Mouse (Mus musculus): ENCODE results near the gene Ranbp2. TPM values are rescaled to one million over a fixed set of nuclear protein-coding genes. Genes with fewer than 3 reads are reported as not detected.
A peak's percentile ranks its signal among the peaks of the same experiment; 100 is the strongest.

The Ranbp2 gene
- polyA plus RNA-seq, 1 experiment from 2014 or later, result 8.9 TPM

DNA sequence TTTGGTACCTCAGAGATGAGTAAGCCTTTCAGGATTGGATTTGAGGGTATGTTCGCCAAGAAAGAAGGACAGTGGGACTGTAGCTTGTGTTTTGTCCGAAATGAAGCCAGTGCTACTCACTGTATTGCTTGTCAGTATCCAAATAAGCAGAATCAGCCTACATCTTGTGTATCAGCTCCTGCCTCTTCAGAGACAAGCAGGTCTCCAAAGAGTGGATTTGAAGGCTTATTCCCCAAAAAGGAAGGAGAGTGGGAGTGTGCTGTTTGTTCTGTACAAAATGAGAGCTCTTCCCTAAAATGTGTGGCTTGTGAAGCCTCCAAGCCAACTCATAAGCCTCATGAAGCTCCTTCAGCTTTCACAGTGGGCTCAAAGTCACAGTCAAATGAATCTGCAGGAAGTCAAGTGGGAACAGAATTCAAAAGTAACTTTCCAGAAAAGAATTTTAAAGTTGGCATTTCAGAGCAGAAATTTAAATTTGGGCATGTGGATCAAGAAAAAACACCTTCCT, 31.4 kb downstream of the Ranbp2 start:
- Histone ChIP-seq H3K9me3 (ENCODE audit: control insufficient read depth, low read length) (no peaks in the 10 kb centered on the region), H3K36me3 (ENCODE audit: control insufficient read depth, insufficient read depth, low read length) (peaks cover 23% of the 10 kb centered on the region), H3K27ac (replicated peaks) (no peak overlapping the region), H3K4me1 (replicated peaks; ENCODE audit: control insufficient read depth, insufficient read depth) (no peaks in the 10 kb centered on the region), H3K9ac (ENCODE audit: low read length) (no peak overlapping the region), H3K4me2 (replicated peaks; ENCODE audit: low read depth) (no peak overlapping the region), H3K27me3 (ENCODE audit: control insufficient read depth, insufficient read depth, low read length) (no peaks in the 10 kb centered on the region), H3K4me3 (ENCODE audit: low read depth, low read length) (no peak overlapping the region)
- 98% methylated on average over 2 of the region's 2 CpGs for WGBS
- no peak for ATAC-seq (ENCODE audit: low FRiP score, low TSS enrichment)
- DNase-seq (ENCODE audit: low spot score), result no peak
- TF ChIP-seq EP300 (optimal IDR thresholded peaks at IDR 0.05) (no peak), CTCF (IDR thresholded peaks at IDR 0.05; ENCODE audit: low read depth) (no peak)

DNA sequence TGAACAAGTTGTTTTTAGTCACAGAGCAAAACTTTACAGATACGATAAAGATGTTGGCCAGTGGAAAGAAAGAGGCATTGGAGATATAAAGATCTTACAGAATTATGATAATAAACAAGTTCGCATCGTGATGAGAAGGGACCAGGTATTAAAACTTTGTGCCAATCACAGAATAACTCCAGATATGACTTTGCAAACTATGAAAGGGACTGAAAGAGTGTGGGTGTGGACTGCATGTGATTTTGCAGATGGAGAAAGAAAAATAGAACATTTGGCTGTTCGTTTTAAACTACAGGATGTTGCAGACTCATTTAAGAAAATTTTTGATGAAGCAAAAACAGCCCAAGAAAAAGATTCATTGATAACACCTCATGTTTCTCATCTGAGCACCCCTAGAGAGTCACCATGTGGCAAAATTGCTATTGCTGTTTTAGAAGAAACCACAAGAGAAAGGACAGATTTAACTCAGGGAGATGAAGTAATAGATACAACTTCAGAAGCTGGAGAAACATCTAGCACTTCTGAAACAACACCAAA, 33.3 kb downstream of the Ranbp2 start:
- Histone ChIP-seq H3K27me3 (ENCODE audit: control insufficient read depth, insufficient read depth, low read length) (no peaks in the 10 kb centered on the region), H3K36me3 (ENCODE audit: control insufficient read depth, insufficient read depth, low read length) (peaks cover 34% of the 10 kb centered on the region)
- 82% methylated on average over 4 of the region's 4 CpGs for WGBS

GRCm38 (mm10) chr10:58491031-58491430, 44.3 kb downstream of the Ranbp2 start:
- H3K9me3 ChIP-seq (ENCODE audit: control insufficient read depth, low read length), result no peaks in the 10 kb centered on the region
- no peak for ATAC-seq (ENCODE audit: low FRiP score, low TSS enrichment)
- peaks cover 14% of the 10 kb centered on the region for H3K36me3 ChIP-seq (ENCODE audit: control insufficient read depth, insufficient read depth, low read length)
- no peak overlapping the region for H3K9ac ChIP-seq (ENCODE audit: low read length)
- no peaks in the 10 kb centered on the region for H3K27me3 ChIP-seq (ENCODE audit: control insufficient read depth, insufficient read depth, low read length)
- no peak overlapping the region for H3K4me3 ChIP-seq (ENCODE audit: low read depth, low read length)
- no peak for DNase-seq (ENCODE audit: low spot score)
- H3K4me1 ChIP-seq (replicated peaks; ENCODE audit: control insufficient read depth, insufficient read depth), result no peaks in the 10 kb centered on the region
- no peak overlapping the region for H3K4me2 ChIP-seq (replicated peaks; ENCODE audit: low read depth)
- no peak overlapping the region for H3K27ac ChIP-seq (replicated peaks)
- no peak for TF ChIP-seq EP300 (optimal IDR thresholded peaks at IDR 0.05)
- TF ChIP-seq CTCF (IDR thresholded peaks at IDR 0.05; ENCODE audit: low read depth), result no peak
- WGBS, result 90% methylated on average over 5 of the region's 5 CpGs

More for the DNA sequence above, 33.3 kb downstream of the Ranbp2 start:
- no peak for ATAC-seq (ENCODE audit: low FRiP score, low TSS enrichment)
- TF ChIP-seq EP300 (optimal IDR thresholded peaks at IDR 0.05), result no peak
- no peak for TF ChIP-seq CTCF (IDR thresholded peaks at IDR 0.05; ENCODE audit: low read depth)
- DNase-seq (ENCODE audit: low spot score), result no peak
- Histone ChIP-seq H3K4me1 (replicated peaks; ENCODE audit: control insufficient read depth, insufficient read depth) (no peaks in the 10 kb centered on the region), H3K4me2 (replicated peaks; ENCODE audit: low read depth) (no peak overlapping the region), H3K9ac (ENCODE audit: low read length) (no peak overlapping the region), H3K4me3 (ENCODE audit: low read depth, low read length) (no peak overlapping the region), H3K9me3 (ENCODE audit: control insufficient read depth, low read length) (no peaks in the 10 kb centered on the region), H3K27ac (replicated peaks) (no peak overlapping the region)

DNA sequence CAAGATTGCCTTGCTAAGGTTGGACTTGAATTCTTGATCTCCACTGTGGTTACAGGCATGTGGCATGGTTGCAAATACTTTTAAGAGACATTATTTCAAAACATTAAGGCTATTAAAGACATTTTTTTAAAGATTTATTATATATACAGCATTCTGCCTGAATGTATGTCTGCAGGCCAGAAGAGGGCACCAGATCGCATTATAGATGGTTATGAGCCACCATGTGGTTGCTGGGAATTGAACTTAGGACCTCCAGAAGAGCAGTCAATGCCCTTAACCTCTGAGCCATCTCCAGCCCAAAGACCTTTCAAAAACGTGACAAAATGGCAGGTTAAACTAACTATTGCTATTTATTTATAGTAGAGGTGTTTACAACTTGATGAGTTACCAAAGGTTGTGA, 48.9 kb downstream of the Ranbp2 start:
- no peak overlapping the region for H3K27ac ChIP-seq (replicated peaks)
- no peak for ATAC-seq (ENCODE audit: low FRiP score, low TSS enrichment)
- H3K4me3 ChIP-seq (ENCODE audit: low read depth, low read length), result no peak overlapping the region
- H3K9ac ChIP-seq (ENCODE audit: low read length), result no peak overlapping the region
- H3K4me2 ChIP-seq (replicated peaks; ENCODE audit: low read depth), result no peak overlapping the region
- TF ChIP-seq EP300 (optimal IDR thresholded peaks at IDR 0.05), result no peak
- TF ChIP-seq CTCF (IDR thresholded peaks at IDR 0.05; ENCODE audit: low read depth), result peak; percentile 46
- H3K36me3 ChIP-seq (ENCODE audit: control insufficient read depth, insufficient read depth, low read length), result peaks cover 14% of the 10 kb centered on the region
- no peaks in the 10 kb centered on the region for H3K27me3 ChIP-seq (ENCODE audit: control insufficient read depth, insufficient read depth, low read length)
- no peaks in the 10 kb centered on the region for H3K4me1 ChIP-seq (replicated peaks; ENCODE audit: control insufficient read depth, insufficient read depth)
- no peaks in the 10 kb centered on the region for H3K9me3 ChIP-seq (ENCODE audit: control insufficient read depth, low read length)
- DNase-seq (ENCODE audit: low spot score), result no peak
- 88% methylated on average over 2 of the region's 2 CpGs for WGBS

GRCm38 (mm10) chr10:58496732-58497131, 50.0 kb downstream of the Ranbp2 start:
- TF ChIP-seq EP300 (optimal IDR thresholded peaks at IDR 0.05) (no peak), CTCF (IDR thresholded peaks at IDR 0.05; ENCODE audit: low read depth) (no peak)
- no peaks in the 10 kb centered on the region for H3K9me3 ChIP-seq (ENCODE audit: control insufficient read depth, low read length)
- no peak overlapping the region for H3K4me3 ChIP-seq (ENCODE audit: low read depth, low read length)
- H3K9ac ChIP-seq (ENCODE audit: low read length), result 0 out of 2 replicates have a peak overlapping the region, but pooled peaks have one; percentile 38
- peaks cover 9% of the 10 kb centered on the region for H3K36me3 ChIP-seq (ENCODE audit: control insufficient read depth, insufficient read depth, low read length)
- DNase-seq (ENCODE audit: low spot score), result no peak
- no peak for ATAC-seq (ENCODE audit: low FRiP score, low TSS enrichment)
- peak overlapping the region; percentile 82 for H3K27ac ChIP-seq (replicated peaks)
- no peaks in the 10 kb centered on the region for H3K27me3 ChIP-seq (ENCODE audit: control insufficient read depth, insufficient read depth, low read length)
- 0 out of 2 replicates have a peak overlapping the region, but pooled peaks have one; percentile 58 for H3K4me2 ChIP-seq (replicated peaks; ENCODE audit: low read depth)
- H3K4me1 ChIP-seq (replicated peaks; ENCODE audit: control insufficient read depth, insufficient read depth), result no peaks in the 10 kb centered on the region
